Mouse (Mus musculus): ENCODE measurements around the gene Zfp758. TPM values are rescaled to one million over a fixed set of nuclear protein-coding genes. Genes with fewer than 3 reads are reported as not detected.

Gene Zfp758
- polyA plus RNA-seq, 1 experiment from 2014 or later: 11.6 TPM

Other genes starting within 250 kb of the Zfp758 start
- 1.4 and 2.1 TPM in 2 replicates for gene Zfp947, start 195.3 kb upstream of the Zfp758 start, polyA plus RNA-seq (2015; fragmentation: Nextera tagmentation; extraction: Ambion mirVana)
- 3.9 and 4.6 TPM in 2 replicates for gene Zfp994, start 135.8 kb upstream of the Zfp758 start, polyA plus RNA-seq (2015; fragmentation: Nextera tagmentation; extraction: Ambion mirVana)
- gene CT030661.1, start 46.6 kb upstream of the Zfp758 start, polyA plus RNA-seq (2015; fragmentation: Nextera tagmentation; extraction: Ambion mirVana): 12.2 and 12.5 TPM in 2 replicates
- gene Zfp944, start 53 bp upstream of the Zfp758 start, polyA plus RNA-seq (2015; fragmentation: Nextera tagmentation; extraction: Ambion mirVana): 14.9 and 15.4 TPM in 2 replicates
- gene Zfp946, start 62.8 kb downstream of the Zfp758 start, polyA plus RNA-seq (2015; fragmentation: Nextera tagmentation; extraction: Ambion mirVana): 35.2 and 39.4 TPM in 2 replicates
- not detected in 2 replicates for gene Vmn2r111, start 212.0 kb downstream of the Zfp758 start, polyA plus RNA-seq (2015; fragmentation: Nextera tagmentation; extraction: Ambion mirVana)
- gene Vmn2r112, start 239.5 kb downstream of the Zfp758 start, polyA plus RNA-seq (2015; fragmentation: Nextera tagmentation; extraction: Ambion mirVana): not detected in 2 replicates